Mouse (Mus musculus): ENCODE measurements around the gene Capn1. TPM values are rescaled to one million over a fixed set of nuclear protein-coding genes. Genes with fewer than 3 reads are reported as not detected.

Gene Capn1
- polyA plus RNA-seq, 1 experiment = 129 TPM

GRCm38 (mm10) chr19:5990921-5991320 is 24.8 kb downstream of the Capn1 start:
- Histone ChIP-seq H3K27me3 (ENCODE audit: control insufficient read depth, insufficient read depth, low read length) (no peaks in the 10 kb centered on the region), H3K4me1 (ENCODE audit: control insufficient read depth, insufficient read depth, insufficient read length, low read length) (peaks cover 6% of the 10 kb centered on the region), H3K36me3 (ENCODE audit: control insufficient read depth, insufficient read depth, low read length) (peaks cover 62% of the 10 kb centered on the region), H3K27ac (ENCODE audit: insufficient read depth, low read depth, low read length) (no peak overlapping the region), H3K4me3 (ENCODE audit: low read depth, low read length) (no peak overlapping the region)
- whole genome bisulfite sequencing = 42% methylated on average over 1 of the region's 1 CpGs
- no peak for TF ChIP-seq POLR2A (IDR thresholded peaks at IDR 0.05; ENCODE audit: low read depth, low read length)

- Histone ChIP-seq H3K4me1 (ENCODE audit: control insufficient read depth, insufficient read depth, insufficient read length, low read length) (peaks cover 6% of the 10 kb centered on the region), H3K27ac (ENCODE audit: insufficient read depth, low read depth, low read length) (no peak overlapping the region), H3K4me3 (ENCODE audit: low read depth, low read length) (no peak overlapping the region), H3K36me3 (ENCODE audit: control insufficient read depth, insufficient read depth, low read length) (peaks cover 56% of the 10 kb centered on the region), H3K27me3 (ENCODE audit: control insufficient read depth, insufficient read depth, low read length) (no peaks in the 10 kb centered on the region)
- 33% methylated on average over 12 of the region's 12 CpGs for WGBS
- TF ChIP-seq CTCF (IDR thresholded peaks at IDR 0.05; ENCODE audit: extremely low read depth, insufficient read length, insufficient replicate concordance, low read depth, low read length) (no peak), POLR2A (IDR thresholded peaks at IDR 0.05; ENCODE audit: low read depth, low read length) (no peak)
Observed at GRCm38 (mm10) chr19:5990033-5990432, 25.7 kb downstream of the Capn1 start.

GRCm38 (mm10) chr19:5989585-5989984 is 26.1 kb downstream of the Capn1 start:
- Histone ChIP-seq H3K4me3 (ENCODE audit: low read depth, low read length) (no peak overlapping the region), H3K4me1 (ENCODE audit: control insufficient read depth, insufficient read depth, insufficient read length, low read length) (peaks cover 6% of the 10 kb centered on the region), H3K27me3 (ENCODE audit: control insufficient read depth, insufficient read depth, low read length) (no peaks in the 10 kb centered on the region), H3K36me3 (ENCODE audit: control insufficient read depth, insufficient read depth, low read length) (peaks cover 51% of the 10 kb centered on the region), H3K27ac (ENCODE audit: insufficient read depth, low read depth, low read length) (no peak overlapping the region)
- TF ChIP-seq POLR2A (IDR thresholded peaks at IDR 0.05; ENCODE audit: low read depth, low read length) = no peak
- TF ChIP-seq CTCF (IDR thresholded peaks at IDR 0.05; ENCODE audit: extremely low read depth, insufficient read length, insufficient replicate concordance, low read depth, low read length) = no peak
- 16% methylated on average over 6 of the region's 6 CpGs for WGBS

GRCm38 (mm10) chr19:5988815-5989452 is 26.8 kb downstream of the Capn1 start:
- TF ChIP-seq CTCF (IDR thresholded peaks at IDR 0.05; ENCODE audit: extremely low read depth, insufficient read length, insufficient replicate concordance, low read depth, low read length) = no peak
- TF ChIP-seq POLR2A (IDR thresholded peaks at IDR 0.05; ENCODE audit: low read depth, low read length) = no peak
- H3K4me3 ChIP-seq (ENCODE audit: low read depth, low read length) = no peak overlapping the region
- H3K4me1 ChIP-seq (ENCODE audit: control insufficient read depth, insufficient read depth, insufficient read length, low read length) = peaks cover 6% of the 10 kb centered on the region
- 5% methylated on average over 13 of the region's 13 CpGs for WGBS
- H3K36me3 ChIP-seq (ENCODE audit: control insufficient read depth, insufficient read depth, low read length) = peaks cover 45% of the 10 kb centered on the region
- no peak overlapping the region; the same call in 1 of the 2 replicates for H3K27ac ChIP-seq (ENCODE audit: insufficient read depth, low read depth, low read length)
- H3K27me3 ChIP-seq (ENCODE audit: control insufficient read depth, insufficient read depth, low read length) = no peaks in the 10 kb centered on the region

GRCm38 (mm10) chr19:5988027-5988814 is 27.5 kb downstream of the Capn1 start:
- Histone ChIP-seq H3K27me3 (ENCODE audit: control insufficient read depth, insufficient read depth, low read length) (no peaks in the 10 kb centered on the region), H3K27ac (ENCODE audit: insufficient read depth, low read depth, low read length) (no peak overlapping the region), H3K4me3 (ENCODE audit: low read depth, low read length) (no peak overlapping the region), H3K36me3 (ENCODE audit: control insufficient read depth, insufficient read depth, low read length) (peaks cover 38% of the 10 kb centered on the region), H3K4me1 (ENCODE audit: control insufficient read depth, insufficient read depth, insufficient read length, low read length) (peaks cover 6% of the 10 kb centered on the region)
- 48% methylated on average over 5 of the region's 5 CpGs for WGBS
- no peak for TF ChIP-seq CTCF (IDR thresholded peaks at IDR 0.05; ENCODE audit: extremely low read depth, insufficient read length, insufficient replicate concordance, low read depth, low read length)
- no peak for TF ChIP-seq POLR2A (IDR thresholded peaks at IDR 0.05; ENCODE audit: low read depth, low read length)

GRCm38 (mm10) chr19:5986043-5986442 is 29.7 kb downstream of the Capn1 start, which contains the start of gene Slc22a20:
Slc22a20 (minus strand) TSS chr19:5986143.
- Histone ChIP-seq H3K4me1 (ENCODE audit: control insufficient read depth, insufficient read depth, insufficient read length, low read length) (peaks cover 4% of the 10 kb centered on the region), H3K27ac (ENCODE audit: insufficient read depth, low read depth, low read length) (no peak within 1 kb of the TSS), H3K4me3 (ENCODE audit: low read depth, low read length) (no peak within 1 kb of the TSS), H3K27me3 (ENCODE audit: control insufficient read depth, insufficient read depth, low read length) (no peaks in the 10 kb centered on the region), H3K36me3 (ENCODE audit: control insufficient read depth, insufficient read depth, low read length) (peaks cover 17% of the 10 kb centered on the region)
- TF ChIP-seq POLR2A (IDR thresholded peaks at IDR 0.05; ENCODE audit: low read depth, low read length) = no peak
- TF ChIP-seq CTCF (IDR thresholded peaks at IDR 0.05; ENCODE audit: extremely low read depth, insufficient read length, insufficient replicate concordance, low read depth, low read length) = no peak
- WGBS = 91% methylated on average over 4 of the region's 4 CpGs

- Histone ChIP-seq H3K27ac (ENCODE audit: insufficient read depth, low read depth, low read length) (no peak overlapping the region), H3K27me3 (ENCODE audit: control insufficient read depth, insufficient read depth, low read length) (no peaks in the 10 kb centered on the region), H3K4me3 (ENCODE audit: low read depth, low read length) (no peak overlapping the region), H3K36me3 (ENCODE audit: control insufficient read depth, insufficient read depth, low read length) (no peaks in the 10 kb centered on the region), H3K4me1 (ENCODE audit: control insufficient read depth, insufficient read depth, insufficient read length, low read length) (no peaks in the 10 kb centered on the region)
- 91% methylated on average over 9 of the region's 9 CpGs for WGBS
- TF ChIP-seq POLR2A (IDR thresholded peaks at IDR 0.05; ENCODE audit: low read depth, low read length) (no peak), CTCF (IDR thresholded peaks at IDR 0.05; ENCODE audit: extremely low read depth, insufficient read length, insufficient replicate concordance, low read depth, low read length) (no peak)
Observed at GRCm38 (mm10) chr19:5980477-5980876, 35.2 kb downstream of the Capn1 start.

Data from small intestine, adult 2 months (tissue).